Mouse (Mus musculus): ENCODE data around the gene 4930523C07Rik.

DNA sequence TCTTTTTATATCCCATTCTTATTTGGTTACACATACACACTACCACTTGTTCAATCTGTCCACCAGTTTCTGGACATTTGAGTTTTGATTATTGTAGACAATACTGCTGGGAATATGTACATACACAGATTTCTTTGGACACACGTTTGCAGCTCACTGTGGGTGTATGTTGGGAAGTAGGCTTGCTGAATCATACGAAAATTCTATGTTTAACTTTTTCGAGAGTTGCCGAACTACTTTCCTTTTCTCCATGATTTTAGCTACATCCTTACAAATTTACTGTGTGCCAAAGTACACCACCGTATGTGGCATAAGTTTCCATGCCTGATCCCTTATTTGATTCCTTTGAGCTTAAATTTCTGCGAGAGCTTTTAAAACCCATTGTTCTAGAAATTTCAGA lies 6.7 kb downstream of the 4930523C07Rik start:
- TF ChIP-seq CTCF (IDR thresholded peaks at IDR 0.05; ENCODE audit: low read depth, low read length) (no peak), POLR2A (IDR thresholded peaks at IDR 0.05; ENCODE audit: borderline replicate concordance, low read depth, low read length) (no peak)
